Mouse (Mus musculus): Measurements from ENCODE around the gene Grin3b.

DNA sequence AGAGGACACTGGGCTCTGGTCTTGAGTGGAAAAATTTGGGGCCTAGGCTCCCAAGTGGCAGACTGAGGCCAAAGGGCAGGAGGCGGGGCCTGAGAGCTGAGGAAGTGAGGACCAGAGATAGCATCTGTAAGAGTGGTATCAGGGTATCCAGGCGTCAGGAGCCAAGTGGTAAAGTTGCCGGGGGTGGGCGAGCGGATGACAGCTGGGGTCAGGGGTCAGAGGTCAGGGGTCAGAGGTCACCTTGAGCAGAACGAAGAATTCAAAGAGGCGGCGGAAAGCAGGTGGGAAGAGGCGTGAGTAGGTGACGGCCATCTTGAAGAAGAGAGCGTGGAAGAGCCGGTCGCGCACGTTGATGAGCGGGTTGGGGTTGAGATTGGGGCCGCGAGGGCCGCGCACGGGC, 13.2 kb downstream of the Grin3b start:
- TF ChIP-seq POLR2A (IDR thresholded peaks at IDR 0.05; ENCODE audit: low read depth, low read length) (no peak), CTCF (IDR thresholded peaks at IDR 0.05; ENCODE audit: extremely low read depth, insufficient read depth, insufficient read length, insufficient replicate concordance) (no peak)
